Mouse (Mus musculus) CH12.LX (cell line): ENCODE results near the gene Sec22a. TPM values are rescaled to one million over a fixed set of nuclear protein-coding genes. Genes with fewer than 3 reads are reported as not detected.
A peak's percentile ranks its signal among the peaks of the same experiment; 100 is the strongest.

ENCODE experiments used
- DNase-seq: peaks from one replicate; pipeline ENCODE4 v3.0.0-alpha.2; 2013; ENCODE audit errors: extremely low read depth
- H3K27ac ChIP-seq: 2 replicates; pipeline ENCODE4 v1.5.1; 2012; ENCODE audit warnings: low read depth, mild to moderate bottlenecking, control low read depth, moderate library complexity; ENCODE audit not compliant: insufficient read depth
- H3K27me3 ChIP-seq: replicated peaks from 2 replicates; pipeline ENCODE3; 2012; ENCODE audit warnings: inconsistent platforms
- H3K36me3 ChIP-seq, 2 experiments: replicated peaks in 1 of 2; 2 replicates each; pipeline versions ENCODE3 to v1.6.1; 2012; ENCODE audit warnings: inconsistent platforms in 1 of 2, low read length in 1 of 2, mild to moderate bottlenecking in 1 of 2, mixed read lengths in 1 of 2, moderate library complexity in 1 of 2; ENCODE audit not compliant: control insufficient read depth in 1 of 2, insufficient read depth in 1 of 2
- H3K4me1 ChIP-seq, 2 experiments: 2 replicates each; pipeline ENCODE4 v1.6.1; 2012; ENCODE audit warnings: inconsistent platforms in 1 of 2, moderate library complexity in 1 of 2; ENCODE audit not compliant: insufficient read depth in 2 of 2, control insufficient read depth in 1 of 2
- H3K4me2 ChIP-seq: 2 replicates; pipeline ENCODE4 v1.6.1; 2012; ENCODE audit warnings: low read depth, mild to moderate bottlenecking, control low read depth; ENCODE audit not compliant: poor library complexity, insufficient read depth, severe bottlenecking
- H3K4me3 ChIP-seq, 3 experiments: fragments of 150-350 bp in 1 of 3; sonication (generic) in 1 of 3; replicated peaks in 1 of 3; 2 replicates each; pipeline versions ENCODE3 to v1.5.1; 2011 to 2012; ENCODE audit warnings: low read depth in 2 of 3, low read length in 2 of 3, mild to moderate bottlenecking in 2 of 3, moderate library complexity in 2 of 3, control low read depth in 1 of 3, improper control_type of control experiment in 1 of 3, inconsistent platforms in 1 of 3, mixed read lengths in 1 of 3; ENCODE audit not compliant: poor library complexity in 1 of 3
- H3K79me2 ChIP-seq: replicated peaks from 2 replicates; pipeline ENCODE4 v1.6.1; 2012; ENCODE audit warnings: mild to moderate bottlenecking, moderate library complexity; ENCODE audit not compliant: control insufficient read depth, poor library complexity, insufficient read depth, severe bottlenecking; ENCODE audit errors: extremely low read depth
- H3K9ac ChIP-seq: 2 replicates; pipeline ENCODE4 v1.6.1; 2012; ENCODE audit warnings: low read depth, mild to moderate bottlenecking, control low read depth, moderate library complexity; ENCODE audit not compliant: insufficient read depth
- H3K9me3 ChIP-seq: replicated peaks from 2 replicates; pipeline ENCODE3; 2012; ENCODE audit warnings: low read length, inconsistent platforms, mixed read lengths
- CHD1 ChIP-seq: IDR thresholded peaks from 2 replicates; pipeline ENCODE4 v1.6.1; 2012; ENCODE audit warnings: low read depth, low read length, improper control_type of control experiment, inconsistent platforms
- CTCF ChIP-seq, 2 experiments: IDR thresholded peaks in 1 of 2; conservative IDR thresholded peaks in 1 of 2; 2 replicates each; pipeline ENCODE4 v1.5.1; 2011 to 2012; ENCODE audit warnings: low read depth in 2 of 2, low read length in 2 of 2, improper control_type of control experiment in 1 of 2, inconsistent platforms in 1 of 2, mild to moderate bottlenecking in 1 of 2, moderate library complexity in 1 of 2
- E2F4 ChIP-seq: IDR thresholded peaks from 2 replicates; pipeline ENCODE4 v1.6.1; 2011; ENCODE audit warnings: low read depth, low read length, improper control_type of control experiment; ENCODE audit not compliant: insufficient replicate concordance
- ELF1 ChIP-seq: IDR thresholded peaks from 2 replicates; pipeline ENCODE4 v1.6.1; 2014; ENCODE audit warnings: low read depth, mild to moderate bottlenecking, inconsistent platforms, low read length, improper control_type of control experiment
- ETS1 ChIP-seq: conservative IDR thresholded peaks from 2 replicates; pipeline ENCODE4 v1.6.1; 2012; ENCODE audit warnings: low read depth, mild to moderate bottlenecking, inconsistent platforms, low read length, improper control_type of control experiment, moderate library complexity
- GABPA ChIP-seq: IDR thresholded peaks from 2 replicates; pipeline ENCODE4 v1.6.1; 2012; ENCODE audit warnings: low read depth, low read length, improper control_type of control experiment, inconsistent platforms; ENCODE audit not compliant: insufficient replicate concordance
- HCFC1 ChIP-seq: IDR thresholded peaks from 2 replicates; pipeline ENCODE4 v1.6.1; 2012; ENCODE audit warnings: low read depth, mild to moderate bottlenecking, inconsistent platforms, low read length, improper control_type of control experiment
- IRF4 ChIP-seq: IDR thresholded peaks from 2 replicates; pipeline ENCODE4 v1.6.1; 2014; ENCODE audit warnings: low read depth, mild to moderate bottlenecking, inconsistent platforms, low read length, improper control_type of control experiment
- KAT2A ChIP-seq: IDR thresholded peaks from 2 replicates; pipeline ENCODE4 v1.6.1; 2012; ENCODE audit warnings: low read length, improper control_type of control experiment, inconsistent platforms; ENCODE audit not compliant: insufficient replicate concordance
- MEF2A ChIP-seq: IDR thresholded peaks from 2 replicates; pipeline ENCODE4 v1.6.1; 2014; ENCODE audit warnings: low read depth, mild to moderate bottlenecking, inconsistent platforms, low read length, improper control_type of control experiment, borderline replicate concordance
- MXI1 ChIP-seq: IDR thresholded peaks from 2 replicates; pipeline ENCODE4 v1.6.1; 2011; ENCODE audit warnings: mild to moderate bottlenecking, low read depth, low read length, improper control_type of control experiment
- NRF1 ChIP-seq: IDR thresholded peaks from 2 replicates; pipeline ENCODE4 v1.6.1; 2014; ENCODE audit warnings: low read depth, mild to moderate bottlenecking, inconsistent platforms, low read length, improper control_type of control experiment, moderate library complexity
- PAX5 ChIP-seq: IDR thresholded peaks from 2 replicates; pipeline ENCODE4 v1.6.1; 2012; ENCODE audit warnings: low read length, inconsistent platforms, mixed read lengths
- POLR2A ChIP-seq: IDR thresholded peaks from 2 replicates; pipeline ENCODE4 v1.6.1; 2011; ENCODE audit warnings: low read depth, mild to moderate bottlenecking, improper control_type of control experiment, low read length
- POLR2AphosphoS2 ChIP-seq: IDR thresholded peaks from 2 replicates; pipeline ENCODE4 v1.6.1; 2011; ENCODE audit warnings: low read depth, low read length, improper control_type of control experiment
- RCOR1 ChIP-seq: conservative IDR thresholded peaks from 2 replicates; pipeline ENCODE4 v1.6.1; 2012; ENCODE audit warnings: low read depth, mild to moderate bottlenecking, inconsistent platforms, low read length, improper control_type of control experiment
- SIN3A ChIP-seq: IDR thresholded peaks from 2 replicates; pipeline ENCODE4 v1.6.1; 2012; ENCODE audit warnings: low read length, improper control_type of control experiment, inconsistent platforms
- TBP ChIP-seq: conservative IDR thresholded peaks from 2 replicates; pipeline ENCODE4 v1.6.1; 2011; ENCODE audit warnings: low read depth, low read length, improper control_type of control experiment
- UBTF ChIP-seq: IDR thresholded peaks from 2 replicates; pipeline ENCODE4 v1.6.1; 2012; ENCODE audit warnings: low read depth, mild to moderate bottlenecking, inconsistent platforms, low read length, improper control_type of control experiment, moderate library complexity
- USF1 ChIP-seq: IDR thresholded peaks from 2 replicates; pipeline ENCODE4 v1.6.1; 2014; ENCODE audit warnings: low read depth, mild to moderate bottlenecking, inconsistent platforms, low read length, improper control_type of control experiment
- USF2 ChIP-seq: conservative IDR thresholded peaks from 2 replicates; pipeline ENCODE4 v1.6.1; 2011; ENCODE audit warnings: low read depth, low read length, improper control_type of control experiment
- ZC3H11A ChIP-seq: IDR thresholded peaks from 2 replicates; pipeline ENCODE4 v1.6.1; 2012; ENCODE audit warnings: low read depth, mild to moderate bottlenecking, inconsistent platforms, low read length, improper control_type of control experiment
- ZMIZ1 ChIP-seq: IDR thresholded peaks from 2 replicates; pipeline ENCODE4 v1.6.1; 2012; ENCODE audit warnings: low read depth, mild to moderate bottlenecking, inconsistent platforms, low read length, improper control_type of control experiment
- dilution Hi-C: fragments of 300-500 bp; cut with MboI; formaldehyde crosslinking; loops from 2 replicates; pipeline ENCODE4 v1.14.3; 2020; ENCODE audit warnings: low sequenced_read_pairs; ENCODE audit not compliant: extremely low pct_unique_long_range_greater_than_20kb, extremely low pct_ligation_motif_present
- in situ Hi-C: fragments of 300-500 bp; cut with MboI; formaldehyde crosslinking; loops from 3 replicates; pipeline ENCODE4 v1.14.3; 2019; ENCODE audit warnings: low sequenced_read_pairs, low pct_ligation_motif_present, low pct_unique_long_range_greater_than_20kb, mixed read lengths
- polyA plus RNA-seq: library from polyadenylated mRNA; unstranded; fragments of >175 nt; gene quantifications from 2 replicates; pipeline ENCODE4 v1.2.1, GENCODE M21; 2012; ENCODE audit warnings: low read depth; ENCODE audit not compliant: insufficient read length
- total RNA-seq, 2 experiments: library from RNA; depleted of rRNA; stranded (reverse); fragments of 300-350 nt in 1 of 2; fragments of >200 nt in 1 of 2; gene quantifications; 2 replicates each; pipeline ENCODE4 v1.2.3; 2012 to 2014

The Sec22a gene
- total and polyA plus RNA-seq, 3 experiments, result 8.6 to 17.8 (median 10.8) TPM

- TF ChIP-seq MXI1 (no peak; the same call in 1 of the 2 replicates), MEF2A (peak; percentile 21; the same call in 1 of the 2 replicates), HCFC1 (no peak), CHD1 (no peak), TBP (0 out of 2 replicates have a peak, but pooled peaks have one; percentile 20), ZC3H11A (no peak), NRF1 (no peak), USF2 (no peak), POLR2AphosphoS2 (no peak), USF1 (no peak), CTCF (conservative IDR thresholded peaks at IDR 0.05 in 1 of 2, IDR thresholded peaks at IDR 0.05 in 1 of 2; ENCODE audit: low read depth in 2 of 2, low read length in 2 of 2) (peak in 1 of 2 experiments; percentile 69; a peak in 2 of 4 replicates)
Observed at GRCm38 (mm10) chr16:35379344-35379743, 15.6 kb upstream of the Sec22a start (continued).

- DNase-seq, result no peak
- dilution Hi-C loops, result no loop called here
- TF ChIP-seq IRF4 (no peak), RCOR1 (no peak), ELF1 (no peak), E2F4 (no peak), POLR2AphosphoS2 (no peak), KAT2A (no peak), PAX5 (no peak), POLR2A (no peak), UBTF (no peak), GABPA (no peak), MXI1 (no peak), SIN3A (no peak), ETS1 (no peak), ZMIZ1 (no peak), USF1 (no peak)
- TF ChIP-seq, all 38 proteins: peak for 0
Observed at GRCm38 (mm10) chr16:35364063-35364428, 328 bp upstream of the Sec22a start.

More at GRCm38 (mm10) chr16:35364063-35364428, 328 bp upstream of the Sec22a start:
- Histone ChIP-seq H3K27me3 (peaks cover 43% of the 10 kb centered on the region), H3K9ac (no peak overlapping the region), H3K4me3 (peak overlapping the region; percentile 39 to 75 (median 43)), H3K79me2 (no peaks in the 10 kb centered on the region), H3K9me3 (peaks cover 4% of the 10 kb centered on the region), H3K36me3 (peaks cover 0 to 14% of the 10 kb centered on the region in 2 experiments), H3K4me2 (peak overlapping the region; percentile 95), H3K4me1 (peaks cover 0 to 15% of the 10 kb centered on the region in 2 experiments; a peak in 3 of 4 replicates), H3K27ac (no peak overlapping the region)
- in situ Hi-C loops, result no loop called here
